Mouse (Mus musculus) embryonic facial prominence, embryonic 15.5 days (tissue): ENCODE data around the gene Olfr548-ps1. TPM values are rescaled to one million over a fixed set of nuclear protein-coding genes. Genes with fewer than 3 reads are reported as not detected.

ENCODE experiments used
- ATAC-seq: fragments of 200-750 bp; cut with Nextera tagmentation; 2 replicates; pipeline ENCODE4 v1.8.0; 2017; ENCODE audit warnings: low read depth, moderate TSS enrichment; ENCODE audit not compliant: insufficient number of reproducible peaks, low FRiP score, low TSS enrichment
- H3K27ac ChIP-seq: fragments of 300-500 bp; sonication (generic); replicated peaks from 2 replicates; pipeline ENCODE4 v1.5.1; 2015; ENCODE audit warnings: mild to moderate bottlenecking, inconsistent platforms
- H3K27me3 ChIP-seq: fragments of 300-500 bp; sonication (generic); 2 replicates; pipeline ENCODE4 v1.6.1; 2015; ENCODE audit warnings: inconsistent platforms
- H3K36me3 ChIP-seq: fragments of 300-500 bp; sonication (generic); 2 replicates; pipeline ENCODE4 v1.6.1; 2015; ENCODE audit warnings: mild to moderate bottlenecking, inconsistent platforms
- H3K4me1 ChIP-seq: fragments of 300-500 bp; sonication (generic); 2 replicates; pipeline ENCODE4 v1.6.1; 2015; ENCODE audit warnings: inconsistent platforms
- H3K4me2 ChIP-seq: fragments of 300-500 bp; sonication (generic); replicated peaks from 2 replicates; pipeline ENCODE4 v1.6.1; 2015; ENCODE audit warnings: mild to moderate bottlenecking, inconsistent platforms
- H3K4me3 ChIP-seq: fragments of 300-500 bp; sonication (generic); replicated peaks from 2 replicates; pipeline ENCODE4 v1.5.1; 2015; ENCODE audit warnings: mild to moderate bottlenecking, inconsistent platforms
- H3K9ac ChIP-seq: fragments of 300-500 bp; sonication (generic); 2 replicates; pipeline ENCODE4 v1.6.1; 2015; ENCODE audit warnings: inconsistent platforms
- H3K9me3 ChIP-seq: fragments of 300-500 bp; sonication (generic); replicated peaks from 2 replicates; pipeline ENCODE4 v1.6.1; 2016; ENCODE audit warnings: inconsistent platforms
- WGBS: fragments of 180-500 bp; shearing (Covaris S2); methylation state at CpG from one replicate; pipeline ENCODE4 v1.1.7; 2015; 5-methylcytosine and 5-hydroxymethylcytosine counted together
- polyA plus RNA-seq: library from polyadenylated mRNA; unstranded; fragments of >200 nt; fragmentation: Nextera tagmentation; extraction: Ambion mirVana; gene quantifications from 2 replicates; pipeline ENCODE4 v1.2.1, GENCODE M21; 2015

Gene Olfr548-ps1
- polyA plus RNA-seq, 1 experiment from 2014 or later: 0.12 TPM

GRCm38 (mm10) chr7:102575998-102576397 lies 35.3 kb downstream of the Olfr548-ps1 start:
- H3K9ac ChIP-seq: no peak overlapping the region
- H3K27me3 ChIP-seq: no peaks in the 10 kb centered on the region
- no peak overlapping the region for H3K4me3 ChIP-seq
- no peaks in the 10 kb centered on the region for H3K9me3 ChIP-seq
- H3K27ac ChIP-seq: no peak overlapping the region
- no peak overlapping the region for H3K4me2 ChIP-seq
- no peaks in the 10 kb centered on the region for H3K36me3 ChIP-seq
- 64% methylated on average over 6 of the region's 6 CpGs for WGBS
- ATAC-seq: no peak
- H3K4me1 ChIP-seq: no peaks in the 10 kb centered on the region

GRCm38 (mm10) chr7:102591786-102592185 lies 51.1 kb downstream of the Olfr548-ps1 start, which contains the start of gene Olfr551:
Olfr551 (minus strand) TSS chr7:102591886.
- no peak within 1 kb of the TSS for H3K9ac ChIP-seq
- no peaks in the 10 kb centered on the region for H3K36me3 ChIP-seq
- H3K9me3 ChIP-seq: no peaks in the 10 kb centered on the region
- H3K27ac ChIP-seq: no peak within 1 kb of the TSS
- 90% methylated on average over 3 of the region's 3 CpGs for WGBS
- ATAC-seq: no peak
- no peak within 1 kb of the TSS for H3K4me2 ChIP-seq
- no peak within 1 kb of the TSS for H3K4me3 ChIP-seq
- H3K27me3 ChIP-seq: no peaks in the 10 kb centered on the region
- no peaks in the 10 kb centered on the region for H3K4me1 ChIP-seq

Other genes starting within 250 kb of the Olfr548-ps1 start
- 119 and 125 TPM in 2 replicates for gene Rrm1, start 99.2 kb upstream of the Olfr548-ps1 start, polyA plus RNA-seq
- 0.51 and 0.68 TPM in 2 replicates for gene Olfr543, start 59.2 kb upstream of the Olfr548-ps1 start, polyA plus RNA-seq
- gene Olfr544, start 52.6 kb upstream of the Olfr548-ps1 start, polyA plus RNA-seq: 0.68 and 0.71 TPM in 2 replicates
- 0.13 TPM in 1 of 2 replicates, not detected in the other for gene Olfr545, start 41.3 kb upstream of the Olfr548-ps1 start, polyA plus RNA-seq
- not detected in 2 replicates for gene Olfr547, start 6.1 kb upstream of the Olfr548-ps1 start, polyA plus RNA-seq
- gene Olfr549, start 9.0 kb downstream of the Olfr548-ps1 start, polyA plus RNA-seq: 0.08 and 0.16 TPM in 2 replicates
- gene Trim21, start 24.6 kb downstream of the Olfr548-ps1 start, polyA plus RNA-seq: 0.54 and 0.81 TPM in 2 replicates
- gene Olfr550, start 30.5 kb downstream of the Olfr548-ps1 start, polyA plus RNA-seq: 0.20 and 0.68 TPM in 2 replicates
- gene Olfr551, start 51.0 kb downstream of the Olfr548-ps1 start, polyA plus RNA-seq: 0.07 TPM in 1 of 2 replicates, not detected in the other
- 0.12 and 0.15 TPM in 2 replicates for gene Olfr552, start 56.9 kb downstream of the Olfr548-ps1 start, polyA plus RNA-seq
- gene Olfr553, start 77.3 kb downstream of the Olfr548-ps1 start, polyA plus RNA-seq: 0.14 and 0.21 TPM in 2 replicates
- 0.17 TPM in 1 of 2 replicates, not detected in the other for gene Olfr554, start 97.5 kb downstream of the Olfr548-ps1 start, polyA plus RNA-seq
- gene Olfr555, start 117.9 kb downstream of the Olfr548-ps1 start, polyA plus RNA-seq: not detected in 2 replicates
- gene Olfr556, start 124.0 kb downstream of the Olfr548-ps1 start, polyA plus RNA-seq: not detected in 2 replicates
- gene Trim68, start 146.4 kb downstream of the Olfr548-ps1 start, polyA plus RNA-seq: 14.9 and 17.4 TPM in 2 replicates
- 0.09 and 0.16 TPM in 2 replicates for gene Olfr557, start 155.0 kb downstream of the Olfr548-ps1 start, polyA plus RNA-seq
- 0.62 and 0.71 TPM in 2 replicates for gene Olfr558, start 161.3 kb downstream of the Olfr548-ps1 start, polyA plus RNA-seq
- gene Olfr33, start 178.2 kb downstream of the Olfr548-ps1 start, polyA plus RNA-seq: 0.11 and 0.41 TPM in 2 replicates
- not detected in 2 replicates for gene Olfr559, start 186.6 kb downstream of the Olfr548-ps1 start, polyA plus RNA-seq
- gene Olfr560, start 218.5 kb downstream of the Olfr548-ps1 start, polyA plus RNA-seq: 0.08 TPM in 1 of 2 replicates, not detected in the other
- 0.18 and 0.35 TPM in 2 replicates for gene Olfr78, start 218.6 kb downstream of the Olfr548-ps1 start, polyA plus RNA-seq
- gene Olfr561, start 230.3 kb downstream of the Olfr548-ps1 start, polyA plus RNA-seq: 0.09 and 0.25 TPM in 2 replicates